Mouse (Mus musculus) embryo, embryonic 10 days (tissue): ENCODE data around the gene Pip4k2a.

Experiments used
- DNase-seq: peaks from one replicate; pipeline ENCODE4 v3.0.0-alpha.2; 2015; ENCODE audit warnings: low spot score

Pip4k2a gene

DNA sequence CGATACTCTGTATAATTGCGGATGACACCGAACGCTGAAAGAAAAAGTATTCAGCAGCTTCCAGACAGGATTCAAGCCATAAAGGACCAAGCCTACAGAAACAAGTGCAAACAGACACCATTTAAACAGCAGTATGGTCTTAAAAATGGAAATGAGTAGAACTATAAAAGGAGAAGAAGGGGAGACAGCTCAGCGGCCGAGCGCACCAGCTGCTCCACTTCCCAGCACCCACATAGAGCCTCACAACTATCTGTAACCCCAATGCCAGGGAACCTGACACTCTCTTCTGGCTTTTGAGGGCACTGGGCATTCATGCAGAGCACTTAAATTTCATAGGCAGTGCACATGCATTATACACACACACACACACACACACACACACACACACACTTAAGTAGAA, 18.3 kb downstream of the Pip4k2a start:
- DNase-seq: no peak

DNA sequence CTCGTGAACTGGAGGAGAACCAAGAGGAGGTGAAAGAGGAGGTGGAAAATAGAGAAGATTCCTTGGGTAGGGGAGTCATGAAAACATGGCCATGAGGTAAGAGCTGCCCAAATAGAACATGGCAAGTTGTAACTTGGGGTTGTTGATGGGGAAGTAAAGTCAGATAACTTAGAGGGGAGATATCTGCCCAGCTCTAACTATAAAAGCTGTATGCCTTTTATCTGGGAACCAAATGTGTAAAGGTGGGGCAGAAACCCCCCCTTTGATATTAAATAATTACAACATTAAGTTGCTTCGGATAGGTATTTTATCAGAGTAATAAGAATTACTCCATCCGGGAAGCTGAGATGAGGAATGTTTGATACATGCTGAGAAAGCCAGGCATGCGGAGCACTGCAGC, 18.9 kb downstream of the Pip4k2a start:
- DNase-seq: no peak

DNA sequence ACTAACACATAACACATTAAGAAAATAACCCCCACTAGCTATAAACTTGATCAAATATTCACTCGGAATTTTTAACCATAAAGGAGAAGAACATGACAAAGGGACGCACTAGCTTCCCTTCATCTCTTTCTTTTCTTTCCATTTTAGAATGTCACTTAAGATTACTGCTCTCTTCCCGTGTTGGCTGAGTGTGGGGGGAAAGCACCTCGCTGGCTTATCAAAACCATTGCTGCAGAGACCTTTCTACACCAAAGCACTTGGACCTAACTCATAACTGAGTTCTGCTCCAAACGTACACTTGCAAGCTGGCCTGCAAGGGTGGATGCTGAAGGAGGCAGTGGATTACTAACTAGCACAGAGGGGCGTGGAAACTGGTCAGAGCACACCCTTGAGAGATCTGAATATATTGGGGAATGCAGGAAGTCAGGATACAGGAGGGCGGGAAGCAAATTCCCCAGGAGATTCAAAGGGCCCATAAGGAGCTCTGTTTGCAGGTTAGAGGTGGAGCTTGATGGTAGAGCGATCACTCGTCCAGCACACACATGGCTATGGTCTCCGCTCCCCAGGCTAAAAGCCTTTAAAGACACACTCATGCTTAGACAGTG, 20.6 kb downstream of the Pip4k2a start:
- DNase-seq: no peak

DNA sequence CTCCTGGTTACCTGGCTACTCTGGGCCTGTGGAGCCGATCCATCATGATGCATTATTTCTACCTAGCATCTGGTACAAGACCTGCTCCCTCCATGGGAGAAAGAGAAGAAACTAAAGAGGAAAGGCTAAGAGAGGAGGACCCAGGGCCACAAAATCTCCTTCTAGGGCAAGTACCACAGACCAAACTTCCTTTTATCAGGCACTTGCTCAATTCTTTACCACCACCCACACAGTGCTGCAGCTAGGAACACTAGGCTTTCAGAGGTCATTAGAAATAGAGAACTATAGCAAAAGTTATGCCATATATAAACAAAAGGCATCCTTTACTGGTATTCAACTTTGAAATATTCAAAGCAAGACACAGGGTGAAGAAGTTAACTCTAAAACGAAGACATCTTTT, 21.8 kb downstream of the Pip4k2a start:
- DNase-seq: no peak

GRCm38 (mm10) chr2:18974882-18975645, 22.9 kb downstream of the Pip4k2a start:
- no peak for DNase-seq

GRCm38 (mm10) chr2:18971564-18971963, 26.4 kb downstream of the Pip4k2a start:
- no peak for DNase-seq

- DNase-seq: no peak
Measured at GRCm38 (mm10) chr2:18970461-18970860, 27.5 kb downstream of the Pip4k2a start.

DNA sequence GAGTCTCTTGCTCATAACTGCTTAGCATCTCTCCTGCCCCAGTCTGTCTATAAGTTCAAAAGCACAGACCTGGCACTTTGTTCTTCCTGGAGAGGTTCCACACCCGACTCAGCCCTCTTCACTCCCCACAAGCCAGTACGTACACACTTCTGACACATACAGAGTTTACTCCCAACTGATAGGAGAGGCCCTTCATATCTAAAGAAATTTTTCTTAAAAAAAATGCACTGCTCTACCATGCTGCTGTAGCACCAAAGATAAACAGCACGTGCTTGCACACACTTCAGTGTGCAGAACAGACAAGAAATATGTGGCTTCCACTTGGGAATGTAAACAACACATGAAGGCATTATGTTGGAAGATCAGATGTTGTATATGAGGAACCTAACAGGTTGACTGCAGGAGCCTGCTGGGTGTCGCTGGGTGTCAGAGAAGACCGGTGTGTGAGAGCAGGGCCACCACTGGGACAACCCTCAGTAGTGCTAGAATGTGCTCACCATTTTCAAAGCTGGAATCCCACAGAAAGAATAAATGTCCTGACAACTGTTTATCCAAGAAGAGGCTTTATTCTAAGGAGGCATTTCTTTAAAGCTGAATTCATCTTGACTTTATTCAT, 28.8 kb downstream of the Pip4k2a start:
- DNase-seq: no peak

DNA sequence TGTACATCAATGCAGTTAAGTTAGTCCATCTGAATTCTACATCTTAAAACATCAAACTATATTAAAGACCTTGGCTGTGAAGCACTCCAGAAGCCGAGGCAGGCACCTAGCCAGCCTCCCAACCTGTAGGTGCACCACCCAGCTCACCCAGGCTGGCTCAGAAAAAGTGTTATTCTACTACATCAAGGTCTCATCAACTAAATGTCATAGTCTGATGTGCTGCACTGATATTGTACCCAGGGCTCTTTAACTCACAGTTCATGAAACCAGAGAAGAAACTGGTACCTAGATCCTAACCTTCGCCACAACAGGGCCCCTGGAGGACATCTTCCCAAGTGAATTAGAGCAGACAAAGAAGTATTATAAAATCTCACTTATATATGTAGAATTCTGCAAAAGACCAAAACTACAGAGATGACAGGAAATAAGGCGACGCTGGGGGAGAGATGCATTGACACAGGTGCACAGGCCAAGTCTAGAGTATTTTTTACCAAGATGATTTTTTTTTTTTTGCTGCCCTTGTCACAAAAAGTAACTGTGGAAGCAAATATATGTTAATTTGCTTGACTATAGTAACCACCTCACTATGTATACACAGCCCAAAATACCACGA, 30.4 kb downstream of the Pip4k2a start:
- no peak for DNase-seq

GRCm38 (mm10) chr2:18966566-18966965, 31.4 kb downstream of the Pip4k2a start:
- no peak for DNase-seq

GRCm38 (mm10) chr2:18965950-18966349, 32.0 kb downstream of the Pip4k2a start:
- DNase-seq: no peak

- no peak for DNase-seq
Measured at GRCm38 (mm10) chr2:18965108-18965507, 32.8 kb downstream of the Pip4k2a start.

DNA sequence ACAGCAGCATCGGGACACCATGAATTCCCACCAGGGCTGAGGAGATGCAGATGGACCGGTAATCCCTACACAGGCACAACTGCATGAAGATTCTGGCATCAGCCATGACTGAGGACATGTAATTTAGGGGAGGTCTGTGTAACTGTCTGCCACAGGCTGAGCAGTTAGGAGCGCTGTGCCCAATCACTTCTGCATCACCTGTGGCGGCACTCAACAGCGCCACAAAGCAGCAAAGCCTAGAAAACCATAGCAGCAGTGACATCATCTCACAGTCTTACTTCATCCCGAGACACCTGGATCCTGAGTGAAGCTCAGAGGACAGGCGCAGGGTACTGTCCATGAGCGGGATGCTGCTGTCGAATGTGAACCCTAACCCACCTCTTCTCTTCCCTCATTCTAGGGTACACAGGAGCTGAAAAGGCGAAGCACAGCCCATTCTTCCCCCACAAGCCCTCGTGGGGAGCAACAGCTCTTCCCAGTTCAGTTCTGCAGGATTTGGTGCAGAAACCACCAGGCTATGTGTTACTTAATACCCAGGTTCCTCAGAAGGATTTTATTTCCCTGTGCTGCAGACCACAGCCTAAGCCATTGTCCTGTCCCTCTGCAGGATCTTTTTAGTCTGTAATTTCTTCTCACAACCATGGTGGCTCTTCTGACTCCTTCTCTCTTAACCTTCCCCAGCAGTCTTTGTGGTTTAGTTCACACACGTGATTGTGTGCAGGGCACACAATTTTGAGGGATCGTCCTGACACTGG, 34.5 kb downstream of the Pip4k2a start:
- no peak for DNase-seq

- DNase-seq: no peak
Measured at GRCm38 (mm10) chr2:18962502-18962901, 35.4 kb downstream of the Pip4k2a start.

GRCm38 (mm10) chr2:18960376-18960973, 37.5 kb downstream of the Pip4k2a start:
- DNase-seq: no peak

- DNase-seq: no peak
Measured at GRCm38 (mm10) chr2:18959558-18959957, 38.4 kb downstream of the Pip4k2a start.

GRCm38 (mm10) chr2:18959008-18959407, 38.9 kb downstream of the Pip4k2a start:
- no peak for DNase-seq

- DNase-seq: no peak
Measured at GRCm38 (mm10) chr2:18958501-18958900, 39.4 kb downstream of the Pip4k2a start.

GRCm38 (mm10) chr2:18958044-18958443, 39.9 kb downstream of the Pip4k2a start:
- no peak for DNase-seq

- DNase-seq: no peak
Measured at GRCm38 (mm10) chr2:18957459-18957858, 40.5 kb downstream of the Pip4k2a start.

GRCm38 (mm10) chr2:18956945-18957344, 41.0 kb downstream of the Pip4k2a start:
- DNase-seq: no peak

GRCm38 (mm10) chr2:18956424-18956823, 41.5 kb downstream of the Pip4k2a start:
- DNase-seq: no peak
